Mouse (Mus musculus) CH12.LX (cell line): Measurements from ENCODE around the gene Plp2. TPM values are rescaled to one million over a fixed set of nuclear protein-coding genes. Genes with fewer than 3 reads are reported as not detected.

Experiments
- DNase-seq: peaks from one replicate; pipeline ENCODE4 v3.0.0-alpha.2; 2013; ENCODE audit errors: extremely low read depth
- H3K27ac ChIP-seq: 2 replicates; pipeline ENCODE4 v1.5.1; 2012; ENCODE audit warnings: low read depth, mild to moderate bottlenecking, control low read depth, moderate library complexity; ENCODE audit not compliant: insufficient read depth
- H3K27me3 ChIP-seq: replicated peaks from 2 replicates; pipeline ENCODE3; 2012; ENCODE audit warnings: inconsistent platforms
- H3K36me3 ChIP-seq, 2 experiments: replicated peaks in 1 of 2; 2 replicates each; pipeline versions ENCODE3 to v1.6.1; 2012; ENCODE audit warnings: inconsistent platforms in 1 of 2, low read length in 1 of 2, mild to moderate bottlenecking in 1 of 2, mixed read lengths in 1 of 2, moderate library complexity in 1 of 2; ENCODE audit not compliant: control insufficient read depth in 1 of 2, insufficient read depth in 1 of 2
- H3K4me1 ChIP-seq, 2 experiments: 2 replicates each; pipeline ENCODE4 v1.6.1; 2012; ENCODE audit warnings: inconsistent platforms in 1 of 2, moderate library complexity in 1 of 2; ENCODE audit not compliant: insufficient read depth in 2 of 2, control insufficient read depth in 1 of 2
- H3K4me2 ChIP-seq: 2 replicates; pipeline ENCODE4 v1.6.1; 2012; ENCODE audit warnings: low read depth, mild to moderate bottlenecking, control low read depth; ENCODE audit not compliant: poor library complexity, insufficient read depth, severe bottlenecking
- H3K4me3 ChIP-seq, 3 experiments: fragments of 150-350 bp in 1 of 3; sonication (generic) in 1 of 3; replicated peaks in 1 of 3; 2 replicates each; pipeline versions ENCODE3 to v1.5.1; 2011 to 2012; ENCODE audit warnings: low read depth in 2 of 3, low read length in 2 of 3, mild to moderate bottlenecking in 2 of 3, moderate library complexity in 2 of 3, control low read depth in 1 of 3, improper control_type of control experiment in 1 of 3, inconsistent platforms in 1 of 3, mixed read lengths in 1 of 3; ENCODE audit not compliant: poor library complexity in 1 of 3
- H3K79me2 ChIP-seq: replicated peaks from 2 replicates; pipeline ENCODE4 v1.6.1; 2012; ENCODE audit warnings: mild to moderate bottlenecking, moderate library complexity; ENCODE audit not compliant: control insufficient read depth, poor library complexity, insufficient read depth, severe bottlenecking; ENCODE audit errors: extremely low read depth
- H3K9ac ChIP-seq: 2 replicates; pipeline ENCODE4 v1.6.1; 2012; ENCODE audit warnings: low read depth, mild to moderate bottlenecking, control low read depth, moderate library complexity; ENCODE audit not compliant: insufficient read depth
- H3K9me3 ChIP-seq: replicated peaks from 2 replicates; pipeline ENCODE3; 2012; ENCODE audit warnings: low read length, inconsistent platforms, mixed read lengths
- BHLHE40 ChIP-seq: IDR thresholded peaks from 2 replicates; pipeline ENCODE4 v1.6.1; 2011; ENCODE audit warnings: mild to moderate bottlenecking, low read depth, low read length, improper control_type of control experiment
- CHD1 ChIP-seq: IDR thresholded peaks from 2 replicates; pipeline ENCODE4 v1.6.1; 2012; ENCODE audit warnings: low read depth, low read length, improper control_type of control experiment, inconsistent platforms
- CHD2 ChIP-seq: IDR thresholded peaks from 2 replicates; pipeline ENCODE4 v1.6.1; 2011; ENCODE audit warnings: low read length, improper control_type of control experiment
- CTCF ChIP-seq, 2 experiments: IDR thresholded peaks in 1 of 2; conservative IDR thresholded peaks in 1 of 2; 2 replicates each; pipeline ENCODE4 v1.5.1; 2011 to 2012; ENCODE audit warnings: low read depth in 2 of 2, low read length in 2 of 2, improper control_type of control experiment in 1 of 2, inconsistent platforms in 1 of 2, mild to moderate bottlenecking in 1 of 2, moderate library complexity in 1 of 2
- E2F4 ChIP-seq: IDR thresholded peaks from 2 replicates; pipeline ENCODE4 v1.6.1; 2011; ENCODE audit warnings: low read depth, low read length, improper control_type of control experiment; ENCODE audit not compliant: insufficient replicate concordance
- ELF1 ChIP-seq: IDR thresholded peaks from 2 replicates; pipeline ENCODE4 v1.6.1; 2014; ENCODE audit warnings: low read depth, mild to moderate bottlenecking, inconsistent platforms, low read length, improper control_type of control experiment
- EP300 ChIP-seq: IDR thresholded peaks from 2 replicates; pipeline ENCODE4 v1.6.1; 2011; ENCODE audit warnings: low read length, improper control_type of control experiment
- ETS1 ChIP-seq: conservative IDR thresholded peaks from 2 replicates; pipeline ENCODE4 v1.6.1; 2012; ENCODE audit warnings: low read depth, mild to moderate bottlenecking, inconsistent platforms, low read length, improper control_type of control experiment, moderate library complexity
- GABPA ChIP-seq: IDR thresholded peaks from 2 replicates; pipeline ENCODE4 v1.6.1; 2012; ENCODE audit warnings: low read depth, low read length, improper control_type of control experiment, inconsistent platforms; ENCODE audit not compliant: insufficient replicate concordance
- HCFC1 ChIP-seq: IDR thresholded peaks from 2 replicates; pipeline ENCODE4 v1.6.1; 2012; ENCODE audit warnings: low read depth, mild to moderate bottlenecking, inconsistent platforms, low read length, improper control_type of control experiment
- IRF4 ChIP-seq: IDR thresholded peaks from 2 replicates; pipeline ENCODE4 v1.6.1; 2014; ENCODE audit warnings: low read depth, mild to moderate bottlenecking, inconsistent platforms, low read length, improper control_type of control experiment
- JUN ChIP-seq: IDR thresholded peaks from 2 replicates; pipeline ENCODE4 v1.6.1; 2011; ENCODE audit warnings: low read depth, mild to moderate bottlenecking, low read length, improper control_type of control experiment, moderate library complexity; ENCODE audit not compliant: insufficient read depth
- JUND ChIP-seq: conservative IDR thresholded peaks from 2 replicates; pipeline ENCODE4 v1.6.1; 2011; ENCODE audit warnings: low read depth, low read length, improper control_type of control experiment
- KAT2A ChIP-seq: IDR thresholded peaks from 2 replicates; pipeline ENCODE4 v1.6.1; 2012; ENCODE audit warnings: low read length, improper control_type of control experiment, inconsistent platforms; ENCODE audit not compliant: insufficient replicate concordance
- MAFK ChIP-seq: IDR thresholded peaks from 2 replicates; pipeline ENCODE4 v1.6.1; 2011; ENCODE audit warnings: low read length, improper control_type of control experiment; ENCODE audit not compliant: insufficient replicate concordance
- MAX ChIP-seq: IDR thresholded peaks from 2 replicates; pipeline ENCODE4 v1.6.1; 2011; ENCODE audit warnings: low read length, improper control_type of control experiment
- MAZ ChIP-seq: IDR thresholded peaks from 2 replicates; pipeline ENCODE4 v1.6.1; 2012; ENCODE audit warnings: low read depth, mild to moderate bottlenecking, inconsistent platforms, low read length, improper control_type of control experiment, moderate library complexity
- MEF2A ChIP-seq: IDR thresholded peaks from 2 replicates; pipeline ENCODE4 v1.6.1; 2014; ENCODE audit warnings: low read depth, mild to moderate bottlenecking, inconsistent platforms, low read length, improper control_type of control experiment, borderline replicate concordance
- MXI1 ChIP-seq: IDR thresholded peaks from 2 replicates; pipeline ENCODE4 v1.6.1; 2011; ENCODE audit warnings: mild to moderate bottlenecking, low read depth, low read length, improper control_type of control experiment
- MYC ChIP-seq: IDR thresholded peaks from 2 replicates; pipeline ENCODE4 v1.6.1; 2011; ENCODE audit warnings: low read depth, mild to moderate bottlenecking, improper control_type of control experiment, low read length
- NELFE ChIP-seq: IDR thresholded peaks from 2 replicates; pipeline ENCODE4 v1.6.1; 2011; ENCODE audit warnings: low read depth, low read length, improper control_type of control experiment
- NRF1 ChIP-seq: IDR thresholded peaks from 2 replicates; pipeline ENCODE4 v1.6.1; 2014; ENCODE audit warnings: low read depth, mild to moderate bottlenecking, inconsistent platforms, low read length, improper control_type of control experiment, moderate library complexity
- PAX5 ChIP-seq: IDR thresholded peaks from 2 replicates; pipeline ENCODE4 v1.6.1; 2012; ENCODE audit warnings: low read length, inconsistent platforms, mixed read lengths
- POLR2A ChIP-seq: IDR thresholded peaks from 2 replicates; pipeline ENCODE4 v1.6.1; 2011; ENCODE audit warnings: low read depth, mild to moderate bottlenecking, improper control_type of control experiment, low read length
- POLR2AphosphoS2 ChIP-seq: IDR thresholded peaks from 2 replicates; pipeline ENCODE4 v1.6.1; 2011; ENCODE audit warnings: low read depth, low read length, improper control_type of control experiment
- RAD21 ChIP-seq: IDR thresholded peaks from 2 replicates; pipeline ENCODE4 v1.6.1; 2011; ENCODE audit warnings: low read depth, mild to moderate bottlenecking, low read length, improper control_type of control experiment, moderate library complexity
- RCOR1 ChIP-seq: conservative IDR thresholded peaks from 2 replicates; pipeline ENCODE4 v1.6.1; 2012; ENCODE audit warnings: low read depth, mild to moderate bottlenecking, inconsistent platforms, low read length, improper control_type of control experiment
- SIN3A ChIP-seq: IDR thresholded peaks from 2 replicates; pipeline ENCODE4 v1.6.1; 2012; ENCODE audit warnings: low read length, improper control_type of control experiment, inconsistent platforms
- SMC3 ChIP-seq: IDR thresholded peaks from 2 replicates; pipeline ENCODE4 v1.6.1; 2011; ENCODE audit warnings: low read depth, low read length, improper control_type of control experiment
- TBP ChIP-seq: conservative IDR thresholded peaks from 2 replicates; pipeline ENCODE4 v1.6.1; 2011; ENCODE audit warnings: low read depth, low read length, improper control_type of control experiment
- TCF12 ChIP-seq: IDR thresholded peaks from 2 replicates; pipeline ENCODE4 v1.6.1; 2014; ENCODE audit warnings: low read depth, mild to moderate bottlenecking, inconsistent platforms, low read length, improper control_type of control experiment
- UBTF ChIP-seq: IDR thresholded peaks from 2 replicates; pipeline ENCODE4 v1.6.1; 2012; ENCODE audit warnings: low read depth, mild to moderate bottlenecking, inconsistent platforms, low read length, improper control_type of control experiment, moderate library complexity
- USF1 ChIP-seq: IDR thresholded peaks from 2 replicates; pipeline ENCODE4 v1.6.1; 2014; ENCODE audit warnings: low read depth, mild to moderate bottlenecking, inconsistent platforms, low read length, improper control_type of control experiment
- USF2 ChIP-seq: conservative IDR thresholded peaks from 2 replicates; pipeline ENCODE4 v1.6.1; 2011; ENCODE audit warnings: low read depth, low read length, improper control_type of control experiment
- ZC3H11A ChIP-seq: IDR thresholded peaks from 2 replicates; pipeline ENCODE4 v1.6.1; 2012; ENCODE audit warnings: low read depth, mild to moderate bottlenecking, inconsistent platforms, low read length, improper control_type of control experiment
- ZKSCAN1 ChIP-seq: IDR thresholded peaks from 2 replicates; pipeline ENCODE4 v1.6.1; 2012; ENCODE audit warnings: low read depth, inconsistent platforms, low read length, improper control_type of control experiment, borderline replicate concordance
- ZMIZ1 ChIP-seq: IDR thresholded peaks from 2 replicates; pipeline ENCODE4 v1.6.1; 2012; ENCODE audit warnings: low read depth, mild to moderate bottlenecking, inconsistent platforms, low read length, improper control_type of control experiment
- ZNF384 ChIP-seq: IDR thresholded peaks from 2 replicates; pipeline ENCODE4 v1.6.1; 2012; ENCODE audit warnings: low read depth, low read length, improper control_type of control experiment, inconsistent platforms
- dilution Hi-C: fragments of 300-500 bp; cut with MboI; formaldehyde crosslinking; loops from 2 replicates; pipeline ENCODE4 v1.14.3; 2020; ENCODE audit warnings: low sequenced_read_pairs; ENCODE audit not compliant: extremely low pct_unique_long_range_greater_than_20kb, extremely low pct_ligation_motif_present
- in situ Hi-C: fragments of 300-500 bp; cut with MboI; formaldehyde crosslinking; loops from 3 replicates; pipeline ENCODE4 v1.14.3; 2019; ENCODE audit warnings: low sequenced_read_pairs, low pct_ligation_motif_present, low pct_unique_long_range_greater_than_20kb, mixed read lengths
- polyA plus RNA-seq: library from polyadenylated mRNA; unstranded; fragments of >175 nt; gene quantifications from 2 replicates; pipeline ENCODE4 v1.2.1, GENCODE M21; 2012; ENCODE audit warnings: low read depth; ENCODE audit not compliant: insufficient read length
- total RNA-seq, 2 experiments: library from RNA; depleted of rRNA; stranded (reverse); fragments of 300-350 nt in 1 of 2; fragments of >200 nt in 1 of 2; gene quantifications; 2 replicates each; pipeline ENCODE4 v1.2.3; 2012 to 2014

The Plp2 gene
- total and polyA plus RNA-seq, 3 experiments = 163 to 247 (median 173) TPM

- H3K4me1 ChIP-seq = peaks cover 8 to 18% of the 10 kb centered on the region in 2 experiments; a peak in 3 of 4 replicates
- DNase-seq = peak; percentile 92
Observed at GRCm38 (mm10) chrX:7673578-7674281, 2.5 kb upstream of the Plp2 start.

GRCm38 (mm10) chrX:7672739-7673138 lies 1.5 kb upstream of the Plp2 start:
- Histone ChIP-seq H3K4me2 (peak overlapping the region; percentile 95), H3K4me3 (peak overlapping the region in 2 of 3 experiments; percentile 10 to 72), H3K9ac (peak overlapping the region; percentile 89; the same call in 1 of the 2 replicates), H3K9me3 (no peaks in the 10 kb centered on the region), H3K36me3 (peaks cover 7 to 9% of the 10 kb centered on the region in 2 experiments), H3K27ac (peak overlapping the region; percentile 95), H3K27me3 (no peaks in the 10 kb centered on the region), H3K79me2 (peaks cover 15% of the 10 kb centered on the region), H3K4me1 (peaks cover 8 to 19% of the 10 kb centered on the region in 2 experiments; a peak in 3 of 4 replicates)
- dilution Hi-C loops (no loop called here), in situ Hi-C loops (no loop called here)
- DNase-seq = peak; percentile 68
- TF ChIP-seq GABPA = no peak
- TF ChIP-seq CHD1 = no peak
- TF ChIP-seq HCFC1 = no peak
- peak; percentile 85 for TF ChIP-seq ETS1
- TF ChIP-seq RAD21 = no peak
- TF ChIP-seq BHLHE40 = peak; percentile 36; the same call in 1 of the 2 replicates
- TF ChIP-seq NRF1 = no peak
- TF ChIP-seq MAX = 0 out of 2 replicates have a peak, but pooled peaks have one; percentile 32
- TF ChIP-seq SMC3 = no peak
- no peak for TF ChIP-seq USF2
- no peak for TF ChIP-seq JUND
- peak; percentile 73; the same call in 1 of the 2 replicates for TF ChIP-seq MYC
- peak; percentile 41; the same call in 1 of the 2 replicates for TF ChIP-seq POLR2A
- TF ChIP-seq MEF2A = peak; percentile 22; the same call in 1 of the 2 replicates
- TF ChIP-seq ZMIZ1 = no peak

More at GRCm38 (mm10) chrX:7673578-7674281, 2.5 kb upstream of the Plp2 start:
- dilution Hi-C loops (no loop called here), in situ Hi-C loops (no loop called here)
- H3K27me3 ChIP-seq = no peaks in the 10 kb centered on the region
- peak overlapping the region; percentile 89; the same call in 1 of the 2 replicates for H3K9ac ChIP-seq
- H3K9me3 ChIP-seq = no peaks in the 10 kb centered on the region
- no peak for TF ChIP-seq KAT2A
- 0 out of 2 replicates have a peak, but pooled peaks have one; percentile 30 for TF ChIP-seq MYC
- TF ChIP-seq MEF2A = peak; percentile 28; the same call in 1 of the 2 replicates
- TF ChIP-seq ZMIZ1 = no peak
- TF ChIP-seq SIN3A = peak; percentile 71; the same call in 1 of the 2 replicates
- no peak for TF ChIP-seq HCFC1
- TF ChIP-seq JUND = peak; percentile 54; the same call in 1 of the 2 replicates
- peak; percentile 16; the same call in 1 of the 2 replicates for TF ChIP-seq RCOR1
- peak; percentile 91 for TF ChIP-seq MAZ
- peak; percentile 87 for TF ChIP-seq ETS1
- TF ChIP-seq TBP = peak; percentile 46; the same call in 1 of the 2 replicates
- TF ChIP-seq NRF1 = no peak
- 0 out of 2 replicates have a peak, but pooled peaks have one; percentile 18 for TF ChIP-seq MAFK
- no peak for TF ChIP-seq GABPA
- 0 out of 4 replicates have a peak, but pooled peaks of 1 of the 2 experiments have one; percentile 3 for TF ChIP-seq CTCF (conservative IDR thresholded peaks at IDR 0.05 in 1 of 2, IDR thresholded peaks at IDR 0.05 in 1 of 2; ENCODE audit: low read depth in 2 of 2, low read length in 2 of 2)
- no peak; the same call in none of the 2 replicates for TF ChIP-seq JUN
- peak; percentile 45; the same call in 1 of the 2 replicates for TF ChIP-seq USF1
- peak; percentile 27; the same call in 1 of the 2 replicates for TF ChIP-seq ELF1
- peak; percentile 88 for TF ChIP-seq TCF12
- peak; percentile 28; the same call in 1 of the 2 replicates for TF ChIP-seq USF2
- no peak for TF ChIP-seq POLR2AphosphoS2
- TF ChIP-seq RAD21 = no peak
- TF ChIP-seq CHD1 = no peak
- peak; percentile 77 for TF ChIP-seq BHLHE40
- TF ChIP-seq NELFE = no peak
- TF ChIP-seq ZC3H11A = no peak
- peak; percentile 66 for TF ChIP-seq ZNF384
- no peak for TF ChIP-seq ZKSCAN1
- TF ChIP-seq SMC3 = no peak
- no peak for TF ChIP-seq UBTF
- peak; percentile 90 for TF ChIP-seq IRF4
- no peak for TF ChIP-seq E2F4
- peak; percentile 75 for TF ChIP-seq EP300
- peak; percentile 75 for TF ChIP-seq MAX
- TF ChIP-seq CHD2 = peak; percentile 97
- TF ChIP-seq PAX5 = no peak
- no peak for TF ChIP-seq MXI1
- TF ChIP-seq POLR2A = no peak; the same call in 1 of the 2 replicates
- peak overlapping the region; percentile 77 for H3K27ac ChIP-seq
- H3K79me2 ChIP-seq = peaks cover 15% of the 10 kb centered on the region
- peaks cover 6 to 7% of the 10 kb centered on the region in 2 experiments for H3K36me3 ChIP-seq
- H3K4me3 ChIP-seq = peak overlapping the region in 2 of 3 experiments; percentile 5 to 27
- H3K4me2 ChIP-seq = peak overlapping the region; percentile 72
